Mouse (Mus musculus) megakaryocyte-erythroid progenitor cell, adult 5-6 weeks (primary cell): ENCODE measurements around the gene Iqca. TPM values are rescaled to one million over a fixed set of nuclear protein-coding genes. Genes with fewer than 3 reads are reported as not detected.

ENCODE experiments used
- ATAC-seq: replicated peaks from 2 replicates; pipeline ENCODE4 v1.8.0; 2016; ENCODE audit warnings: mild to moderate bottlenecking, inconsistent platforms; ENCODE audit not compliant: severe bottlenecking, poor library complexity, low FRiP score, low TSS enrichment
- total RNA-seq, 2 experiments: library from RNA; stranded (forward) in 1 of 2; stranded (reverse) in 1 of 2; fragments of 200-1000, 215-1000 nt in 1 of 2; fragments of >200 nt in 1 of 2; fragmentation: Nextera tagmentation in 1 of 2; gene quantifications; 2 replicates each; pipeline ENCODE4 v1.2.3; 2014 to 2017

Gene Iqca
- total RNA-seq, 2 experiments from 2014 or later: not detected

DNA sequence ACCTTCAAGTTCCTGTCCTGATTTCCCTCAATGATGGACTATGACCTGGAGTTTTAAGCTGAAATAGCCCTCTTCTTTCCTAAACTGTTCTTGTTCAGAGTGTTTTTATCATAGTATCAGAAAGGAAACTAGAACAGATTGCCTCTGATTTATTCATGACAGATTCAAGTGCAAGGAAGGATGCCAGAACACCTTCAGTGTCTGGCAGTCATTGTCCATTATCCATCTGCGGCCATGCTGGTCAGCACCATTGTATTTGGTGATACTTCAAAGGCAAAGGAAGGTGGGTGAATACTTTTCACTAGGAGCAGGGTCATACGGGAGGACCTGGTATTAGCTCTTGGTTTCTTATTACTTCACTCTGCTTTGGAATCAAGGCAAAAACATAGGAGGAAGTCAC, 76.9 kb downstream of the Iqca start:
- ATAC-seq: no peak

DNA sequence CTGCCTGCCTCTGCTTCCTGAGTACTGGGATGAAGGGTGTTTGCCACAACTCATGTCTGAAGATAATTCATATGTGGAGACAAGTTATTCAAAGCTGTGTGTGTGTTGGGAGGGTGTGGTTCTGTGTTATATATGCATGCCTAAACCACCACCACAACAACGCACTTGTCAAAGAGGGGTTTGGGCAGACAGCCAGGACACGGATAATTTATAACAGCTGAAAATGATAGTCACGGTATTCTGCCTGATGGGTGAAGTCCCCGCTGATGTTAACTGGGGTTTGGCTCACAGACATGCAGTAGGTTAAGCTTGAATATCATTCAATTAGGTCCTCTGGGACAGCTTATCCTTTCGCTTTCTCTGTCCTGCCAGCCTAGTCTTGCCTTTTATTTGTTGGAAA, 78.4 kb downstream of the Iqca start:
- no peak for ATAC-seq

DNA sequence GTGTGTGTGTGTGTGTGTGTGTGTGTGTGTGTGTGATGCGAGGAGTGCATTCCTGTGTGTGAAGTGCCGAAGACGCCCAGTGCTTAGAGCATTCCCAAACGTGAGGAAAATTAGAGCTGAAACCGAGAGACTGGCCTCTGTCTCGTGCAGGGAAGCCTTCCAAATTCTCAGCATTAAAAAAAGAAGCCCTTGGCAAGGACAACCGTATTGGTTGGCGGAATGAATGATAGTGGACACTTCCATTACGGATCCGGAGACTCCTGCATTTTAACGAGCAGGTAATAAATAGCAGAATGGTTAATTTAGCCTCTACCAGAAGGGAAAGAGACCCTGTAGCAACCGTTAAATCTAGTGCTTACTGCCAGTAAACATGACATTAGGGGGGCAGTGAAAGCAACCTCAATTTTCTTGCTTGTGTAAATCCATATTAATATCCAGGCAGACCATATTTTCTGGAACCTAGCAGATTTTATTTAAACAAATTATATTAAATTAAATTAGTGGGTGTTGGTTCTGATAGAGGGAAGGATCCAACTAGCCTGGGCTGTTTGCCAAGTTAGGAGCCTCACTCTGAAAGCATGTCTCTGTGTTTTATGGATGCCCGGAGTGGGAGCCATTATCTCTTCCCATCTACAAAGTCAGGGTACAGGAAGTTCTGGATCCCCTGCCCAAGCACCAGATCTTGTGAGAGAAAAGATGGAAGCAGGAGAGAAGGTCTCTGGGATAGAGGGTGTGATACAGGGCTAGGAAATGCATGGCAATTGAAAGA, 81.2 kb downstream of the Iqca start:
- ATAC-seq: no peak

DNA sequence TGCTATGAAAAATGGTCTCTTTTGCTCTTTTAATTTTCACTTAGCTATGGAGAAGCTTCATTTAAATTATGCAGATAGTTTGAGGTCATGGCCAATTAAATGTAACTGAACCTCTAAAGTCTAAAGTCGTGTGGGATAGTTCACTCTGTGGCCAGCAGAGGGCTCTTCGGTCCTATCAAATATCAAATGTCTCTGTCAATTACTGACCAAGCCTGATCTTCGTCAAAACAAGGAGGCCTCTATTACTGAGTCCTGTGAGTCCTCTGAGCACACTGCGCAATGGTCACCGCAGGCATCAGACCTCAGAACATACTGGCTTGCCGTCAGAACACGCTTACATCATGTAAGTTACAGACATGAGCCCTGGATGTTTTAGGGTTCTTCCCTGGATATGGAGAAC, 92.6 kb downstream of the Iqca start:
- peak; percentile 52; the same call in 1 of the 2 replicates for ATAC-seq

DNA sequence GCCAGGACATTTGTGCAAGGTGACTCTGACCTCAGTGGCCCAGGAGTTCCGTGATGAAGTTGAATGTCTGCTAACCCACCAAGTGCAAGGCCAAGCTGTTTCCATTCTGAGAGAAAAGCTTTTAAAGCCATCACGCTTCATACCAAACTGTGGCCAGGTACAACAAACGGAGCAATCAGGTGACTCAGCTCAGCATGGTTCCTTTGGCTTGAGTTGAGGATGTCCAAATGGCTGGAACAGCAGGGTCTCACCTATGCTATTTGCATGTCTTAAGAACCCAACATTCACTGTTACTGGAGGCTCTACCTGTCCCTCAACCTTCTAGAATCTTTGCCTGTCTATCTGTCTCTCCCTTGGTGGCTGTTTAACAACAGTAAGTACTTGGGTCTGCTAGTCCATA, 93.1 kb downstream of the Iqca start:
- ATAC-seq: no peak

DNA sequence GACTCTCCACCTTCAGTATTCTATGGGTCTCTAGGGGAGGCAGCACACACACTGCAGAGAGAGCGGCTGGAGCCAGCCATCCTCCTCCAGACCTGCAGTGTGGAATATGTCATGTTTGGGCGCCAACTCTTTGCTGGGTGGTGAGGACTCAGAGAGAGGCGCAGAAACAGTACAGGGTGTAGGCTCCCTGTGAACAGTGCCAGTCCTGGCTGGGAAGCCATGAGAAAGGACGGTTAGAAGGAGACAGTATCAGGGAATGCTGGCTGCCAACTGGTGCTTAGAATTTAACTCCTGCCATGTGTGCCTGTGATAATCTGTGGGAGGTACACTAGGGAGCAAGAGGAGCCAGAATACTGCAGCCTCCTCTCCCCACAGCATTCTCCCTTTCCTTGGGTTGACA, 98.2 kb downstream of the Iqca start:
- ATAC-seq: no peak

DNA sequence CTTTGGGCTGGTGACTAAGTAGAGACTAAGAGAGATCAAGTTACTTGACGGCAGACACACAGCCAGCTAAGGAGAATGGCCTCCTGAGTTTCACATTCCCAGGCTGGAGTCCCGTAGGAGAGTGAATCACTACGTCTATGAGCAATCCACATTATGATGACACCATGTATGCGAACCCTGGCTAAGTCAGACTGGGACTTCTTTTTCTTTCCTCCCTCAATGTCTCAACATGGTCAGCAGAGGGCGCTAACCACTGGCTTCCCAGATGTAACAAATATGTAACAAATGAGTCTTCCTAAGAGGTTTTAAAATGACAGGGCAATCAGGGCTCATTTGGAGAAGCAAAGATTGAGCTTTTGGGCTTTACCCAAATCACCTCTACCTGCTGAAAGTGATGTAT, 101.9 kb downstream of the Iqca start:
- peak; percentile 63 for ATAC-seq

DNA sequence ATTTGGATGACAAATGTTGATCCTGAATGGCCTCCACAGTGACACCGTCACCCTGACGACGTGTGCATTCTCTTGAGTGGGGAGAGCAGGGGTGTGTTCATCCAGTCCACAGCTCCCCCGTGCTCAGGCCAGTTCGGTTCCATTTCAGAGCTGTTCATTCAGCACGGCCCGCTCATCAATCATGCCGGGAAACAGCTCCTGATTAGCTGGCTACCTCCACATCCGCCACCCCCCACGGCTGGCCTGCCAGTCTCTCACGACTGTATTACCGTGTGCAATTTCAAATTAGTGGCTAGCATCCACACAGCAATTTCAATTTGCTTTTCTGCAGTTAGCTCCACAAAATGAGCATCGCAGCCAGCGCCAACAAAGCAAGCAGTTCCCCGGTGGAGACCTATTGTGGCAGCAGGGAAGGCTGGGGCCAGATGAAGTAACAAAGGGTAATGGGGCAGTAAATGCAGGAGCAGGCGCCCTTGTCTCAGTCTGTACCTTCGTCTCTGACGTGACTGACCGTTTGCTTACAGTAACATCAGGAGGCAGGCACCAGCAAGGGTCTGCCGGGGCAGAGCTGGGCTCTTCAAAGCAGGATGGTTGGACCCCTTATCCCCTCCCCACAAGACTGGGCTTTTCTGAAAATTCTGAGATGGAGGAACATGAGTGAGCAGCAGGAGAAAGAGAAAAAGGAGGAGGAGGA, 103.0 kb downstream of the Iqca start:
- no peak for ATAC-seq

DNA sequence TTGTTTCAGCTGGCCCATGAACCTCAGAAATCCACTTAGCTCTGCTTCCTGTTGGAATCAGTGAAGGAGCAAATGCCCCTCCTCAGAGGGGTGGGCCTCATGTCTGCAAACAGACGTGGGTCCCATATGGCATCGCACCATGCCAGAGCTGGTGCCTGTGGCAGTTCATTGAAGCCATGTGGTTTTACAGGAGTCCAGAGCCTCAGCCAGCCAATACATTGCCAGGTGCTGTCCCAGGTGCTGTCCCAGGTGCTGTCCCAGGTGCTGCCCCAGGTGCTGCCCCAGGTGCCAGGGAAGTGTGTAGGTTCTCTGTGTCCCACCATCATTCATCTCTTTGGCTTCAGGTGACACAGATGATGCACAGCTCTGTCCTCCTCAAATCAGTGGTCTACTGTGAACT, 124.9 kb downstream of the Iqca start:
- ATAC-seq: no peak

DNA sequence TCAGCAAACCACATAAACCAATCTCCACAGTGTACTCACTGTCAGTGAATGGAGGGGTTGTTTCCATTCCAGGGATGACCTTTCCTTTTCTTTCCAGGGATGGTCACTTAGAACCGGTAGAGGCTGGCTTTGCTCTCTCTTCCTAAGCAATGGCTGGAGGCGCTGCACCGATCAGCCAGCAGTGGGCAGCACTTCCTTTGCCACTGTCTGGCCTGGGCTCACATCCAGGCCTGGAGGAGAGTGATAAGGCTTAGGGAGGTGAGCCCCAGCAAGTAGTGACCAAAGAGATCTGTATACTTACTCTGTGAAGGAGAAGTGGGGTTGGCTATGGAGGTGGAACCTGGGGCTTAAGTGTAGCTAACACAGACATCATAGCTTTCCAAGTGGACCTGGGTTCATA, 126.3 kb downstream of the Iqca start:
- ATAC-seq: peak; percentile 93

DNA sequence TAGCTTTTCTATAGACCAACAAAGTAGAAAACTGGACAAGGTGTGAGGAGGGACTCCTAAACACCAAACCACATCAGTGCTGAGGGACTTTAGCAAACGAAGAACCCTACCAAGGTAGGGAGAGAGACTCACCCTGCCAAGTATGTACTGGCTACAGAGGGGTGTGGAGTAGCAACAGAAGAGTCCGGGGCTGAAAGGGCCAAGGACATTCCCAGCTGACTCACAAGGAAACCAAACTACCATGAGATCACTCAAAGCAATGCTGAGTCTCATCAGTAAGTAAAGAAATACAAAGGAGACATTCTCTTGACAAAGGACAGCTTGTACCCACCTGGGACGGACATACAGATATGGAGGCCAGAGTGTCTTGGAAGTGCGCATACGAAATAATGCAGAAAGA, 132.9 kb downstream of the Iqca start:
- ATAC-seq: no peak

DNA sequence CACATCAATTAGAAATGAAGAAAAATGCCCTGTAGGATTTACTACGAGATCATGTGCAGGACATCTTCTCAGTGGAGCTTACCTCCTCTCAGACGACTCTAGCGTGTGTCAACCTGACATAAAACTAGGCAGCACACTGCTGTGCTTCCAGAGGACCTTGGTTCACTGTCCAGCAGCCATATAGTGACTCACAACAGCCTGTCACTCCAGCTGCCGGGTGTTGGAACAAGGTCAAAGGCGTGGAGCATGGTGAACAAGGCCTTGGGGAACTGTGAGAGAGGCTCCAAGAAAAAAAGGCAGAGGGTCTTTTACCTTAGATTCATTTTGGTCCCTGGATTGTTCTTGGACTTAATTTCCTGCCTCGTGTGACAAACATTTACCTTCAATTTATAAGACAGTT, 135.1 kb downstream of the Iqca start:
- no peak for ATAC-seq

DNA sequence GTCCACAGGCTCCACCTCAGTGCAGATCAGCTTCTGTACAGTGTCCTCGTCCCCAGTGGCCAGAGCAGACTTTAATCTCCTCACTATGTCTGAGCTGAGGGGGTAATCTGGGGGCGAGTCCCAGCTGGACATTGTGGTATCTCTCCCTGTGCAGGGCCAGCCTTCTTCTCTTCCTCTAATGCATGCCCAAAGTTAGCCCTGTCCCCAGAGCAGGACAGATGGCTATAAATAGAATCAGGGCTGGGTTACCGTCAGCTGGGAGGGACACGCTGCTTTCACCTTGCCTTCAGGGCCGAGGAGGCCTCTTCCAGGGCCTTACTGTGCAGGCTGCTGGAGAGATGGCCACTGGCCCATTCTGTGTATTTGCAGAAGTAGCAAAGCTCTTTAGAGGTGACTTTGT, 138.8 kb downstream of the Iqca start, which contains the start of gene Asb18:
TSS of gene Asb18 (minus strand) at position 221 of the 400 bp plus-strand sequence.
- ATAC-seq: no peak

DNA sequence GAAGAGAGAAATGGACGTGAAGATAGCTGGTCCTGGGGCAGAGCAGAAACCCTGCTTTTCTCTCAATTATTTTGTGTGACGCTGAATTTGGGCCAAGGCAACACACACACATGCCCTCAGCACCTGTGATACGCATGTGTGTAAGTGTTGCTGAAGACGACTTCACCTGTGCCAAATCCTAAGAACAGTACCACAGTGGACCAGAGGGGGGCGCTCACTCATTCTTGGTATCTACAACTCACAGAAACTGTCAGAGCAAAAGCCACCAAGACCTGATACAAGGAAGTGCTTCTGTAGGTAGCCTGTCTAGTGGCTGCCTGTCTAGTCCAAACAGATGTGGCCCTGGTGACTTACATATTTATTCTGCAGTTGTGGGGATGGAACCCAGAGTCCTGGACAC, 139.9 kb downstream of the Iqca start:
- ATAC-seq: no peak

DNA sequence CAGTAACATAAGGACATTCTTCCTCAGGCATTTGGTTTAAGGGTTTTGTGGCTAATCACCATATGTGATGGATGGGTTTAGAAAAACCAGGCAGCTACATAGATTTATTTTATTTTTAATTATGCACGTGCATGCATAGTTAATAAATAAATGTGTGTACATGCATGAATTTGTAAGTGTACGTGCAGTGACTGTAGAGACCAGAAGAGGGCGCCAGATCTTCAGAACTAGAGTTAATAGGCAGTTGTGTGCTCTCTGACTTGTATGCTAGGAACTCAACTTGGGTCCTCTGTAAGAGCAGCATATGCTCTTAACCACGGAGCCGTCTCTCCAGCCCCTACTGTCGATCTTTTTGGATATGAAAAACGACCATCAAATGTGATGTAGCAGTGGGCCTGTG, 140.4 kb downstream of the Iqca start:
- ATAC-seq: no peak

DNA sequence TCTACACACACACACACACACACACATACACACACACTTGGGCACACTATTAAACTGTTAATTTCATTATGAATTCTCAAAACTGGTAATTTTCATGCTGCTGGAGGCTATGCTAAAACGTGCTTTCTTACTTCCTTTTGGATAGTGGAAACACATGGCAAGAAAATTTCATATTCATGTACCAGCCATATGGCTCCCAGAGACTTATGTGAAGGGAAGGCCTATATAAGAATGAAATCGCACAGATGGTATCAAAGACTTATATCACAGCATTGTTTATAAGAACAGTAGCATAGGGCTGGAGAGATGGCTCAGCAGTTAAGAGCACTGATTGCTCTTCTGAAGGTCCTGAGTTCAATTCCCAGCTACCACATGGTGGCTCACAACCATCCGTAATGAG, 141.0 kb downstream of the Iqca start:
- no peak for ATAC-seq

DNA sequence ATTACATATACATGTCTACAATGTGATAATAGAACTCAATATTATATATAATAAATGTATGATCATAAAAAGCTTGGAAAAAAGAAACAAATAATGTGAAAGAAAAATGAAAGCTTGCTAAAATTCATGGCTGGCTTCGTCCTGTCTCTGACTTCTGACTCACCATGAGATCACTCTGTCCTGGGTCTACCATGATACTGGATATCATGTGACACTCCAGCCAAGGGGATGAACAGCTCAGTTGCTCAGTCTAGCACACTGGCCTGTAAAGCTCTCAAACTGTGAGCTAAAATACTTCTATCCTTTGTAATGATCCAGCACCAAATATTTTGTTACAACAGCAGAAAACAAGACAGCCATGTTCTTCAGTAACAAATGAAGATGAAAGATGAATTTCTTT, 143.1 kb downstream of the Iqca start:
- ATAC-seq: no peak

DNA sequence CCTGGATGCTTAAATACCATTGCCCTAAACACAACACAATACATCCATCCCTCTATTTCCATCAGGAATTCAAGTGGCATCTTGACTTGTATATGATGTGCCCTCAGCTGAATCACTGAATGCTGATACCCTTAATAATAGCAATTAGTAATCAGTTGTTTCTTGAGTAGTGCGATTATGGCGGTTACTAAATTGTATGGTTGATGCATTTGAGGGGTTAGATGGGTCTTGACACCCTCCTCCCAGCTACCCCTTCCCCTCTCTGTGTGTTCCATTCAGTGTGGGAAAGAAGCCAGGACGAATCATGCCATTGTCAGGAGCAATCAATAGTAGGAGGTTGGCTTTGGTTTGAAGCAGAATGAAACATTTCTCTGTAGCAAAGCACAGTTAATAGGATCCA, 144.0 kb downstream of the Iqca start:
- no peak for ATAC-seq

DNA sequence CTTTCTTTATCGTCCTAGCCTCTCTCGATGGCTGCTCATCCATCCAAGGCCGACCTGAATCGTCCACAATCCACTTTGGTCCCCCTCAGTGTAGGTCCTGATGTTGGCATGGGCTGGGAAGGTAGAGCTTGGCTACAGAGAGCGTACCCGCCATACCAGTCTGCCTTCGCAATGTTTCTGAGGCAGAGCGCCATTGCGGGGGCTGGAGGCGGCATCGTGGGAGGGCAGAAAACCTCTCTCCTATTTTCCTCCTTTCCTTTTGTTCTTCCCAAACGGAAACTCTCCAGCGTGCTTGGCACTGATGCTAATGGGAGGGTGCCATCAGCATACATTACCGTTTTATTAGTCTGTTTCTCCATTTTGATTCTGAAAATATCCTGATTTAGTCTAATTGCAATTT, 146.5 kb downstream of the Iqca start:
- no peak for ATAC-seq

DNA sequence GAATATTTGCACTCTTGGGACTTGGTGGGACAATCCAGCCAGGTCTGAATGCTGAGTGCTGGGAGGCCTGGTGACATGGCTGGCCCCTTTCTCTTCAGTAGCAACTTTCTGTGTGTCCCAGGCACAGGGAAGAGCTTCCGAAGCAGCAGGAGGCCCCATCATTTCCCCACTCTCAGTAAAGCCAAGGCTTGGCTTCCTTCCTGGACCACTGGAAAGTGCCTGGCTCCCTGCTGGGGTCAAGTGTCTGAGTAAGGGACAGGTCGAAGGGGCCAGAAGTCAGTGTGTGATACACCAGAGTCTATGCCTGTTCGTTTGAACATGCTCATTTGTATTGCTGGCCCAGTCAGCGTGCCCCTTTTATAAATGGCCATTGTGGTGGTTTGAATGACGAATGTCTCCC, 152.2 kb downstream of the Iqca start:
- ATAC-seq: no peak

DNA sequence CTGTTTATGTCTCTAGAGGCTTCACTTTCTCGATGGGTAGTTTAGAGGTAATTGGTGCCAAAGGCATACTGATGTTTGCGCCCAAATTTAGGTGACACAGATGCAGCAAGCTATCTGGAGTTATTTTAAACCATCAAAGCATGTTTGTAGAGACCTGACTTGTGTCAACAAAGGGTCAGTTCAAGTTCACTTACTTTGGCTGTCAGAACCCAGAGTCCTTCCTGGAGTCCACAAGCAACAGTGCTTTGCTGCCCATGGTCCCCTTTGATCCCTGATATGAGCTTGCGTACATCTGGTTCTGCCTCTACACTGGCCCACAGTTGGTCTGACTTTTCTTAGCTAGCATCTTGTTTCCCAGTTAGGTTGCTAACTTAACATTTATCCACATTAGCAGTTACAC, 153.3 kb downstream of the Iqca start:
- ATAC-seq: no peak
